Mouse (Mus musculus) forelimb bud, embryonic 11.5 days (tissue): ENCODE data around the gene Cyp2t4.

Experiments
- DNase-seq: peaks from one replicate; pipeline ENCODE4 v3.0.0-alpha.2; 2012; ENCODE audit warnings: low read depth, low spot score

Gene Cyp2t4

DNA sequence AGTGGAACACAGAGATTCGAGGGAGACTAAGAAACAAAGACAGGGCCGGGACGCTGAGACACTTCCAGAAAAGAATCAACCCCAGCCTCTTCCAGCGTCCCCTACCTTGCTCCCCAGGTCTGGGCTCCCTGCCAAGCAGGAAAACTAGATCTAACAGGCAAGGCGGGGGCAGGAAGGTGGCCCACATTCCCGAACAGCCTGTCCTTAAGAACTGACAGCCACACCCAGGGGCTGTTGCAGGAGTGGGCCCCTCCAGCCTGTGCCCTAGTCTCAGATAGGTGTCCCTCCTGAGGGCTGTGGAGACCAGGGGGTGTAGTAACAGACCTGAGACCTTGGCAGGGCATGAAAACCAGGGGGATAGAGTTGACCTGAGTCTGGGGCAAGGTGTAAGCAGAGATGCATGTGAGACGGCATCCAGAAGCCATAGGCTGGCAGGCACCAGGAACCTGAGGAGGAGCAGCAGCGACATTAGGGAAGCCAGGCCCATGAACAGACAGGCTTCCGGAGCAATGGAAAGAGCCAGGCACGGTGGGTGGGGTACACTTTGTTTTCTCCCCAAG is at the start of gene Cyp2t4:
Gene Cyp2t4, plus strand, starts transcription at position 510 of the 560 bp plus-strand sequence.
- DNase-seq, result no peak

- DNase-seq, result peak; percentile 77
Measured at GRCm38 (mm10) chr7:27104882-27105281, 48.6 kb upstream of the Cyp2t4 start.

DNA sequence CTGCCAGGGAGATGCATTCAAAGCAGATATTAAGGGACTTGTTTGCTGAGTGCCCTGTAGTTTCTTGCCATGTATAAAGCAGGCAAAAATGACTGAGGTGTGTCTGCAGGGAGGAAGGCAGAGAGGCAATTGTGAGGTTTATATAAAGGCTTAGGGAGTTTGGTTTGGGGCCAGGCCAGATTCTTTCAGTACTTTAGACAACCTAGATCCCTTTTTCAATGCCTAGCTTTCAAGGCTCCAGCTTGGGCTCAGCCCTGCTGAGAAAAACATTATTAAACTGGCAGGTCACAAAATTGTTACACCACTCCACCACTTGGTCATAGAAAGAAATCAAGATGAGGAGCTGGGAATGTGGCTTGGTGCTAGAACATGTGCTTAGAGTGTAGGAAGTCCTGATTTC is 43.2 kb upstream of the Cyp2t4 start:
- DNase-seq, result no peak

- DNase-seq, result no peak
Measured at GRCm38 (mm10) chr7:27111038-27111437, 42.5 kb upstream of the Cyp2t4 start.

DNA sequence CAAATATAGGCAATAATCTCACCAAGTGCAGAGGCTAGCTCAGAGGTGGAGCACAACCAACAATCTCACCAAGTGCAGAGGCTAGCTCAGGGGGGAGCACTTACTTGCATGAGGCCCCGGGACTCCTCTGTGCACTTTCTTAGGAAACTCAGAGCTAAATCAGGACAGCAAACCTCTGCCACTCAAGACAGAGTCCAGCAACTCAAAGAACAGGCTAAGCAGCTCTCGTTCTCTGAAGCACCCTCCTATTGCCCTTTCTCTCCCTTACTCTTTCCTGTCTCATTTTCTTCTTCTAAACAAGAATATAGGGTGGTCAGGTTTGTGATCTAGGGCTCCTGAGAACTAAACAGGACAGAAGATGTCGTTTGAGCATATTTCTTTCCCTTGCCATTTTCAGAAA is 41.5 kb upstream of the Cyp2t4 start:
- DNase-seq, result no peak

DNA sequence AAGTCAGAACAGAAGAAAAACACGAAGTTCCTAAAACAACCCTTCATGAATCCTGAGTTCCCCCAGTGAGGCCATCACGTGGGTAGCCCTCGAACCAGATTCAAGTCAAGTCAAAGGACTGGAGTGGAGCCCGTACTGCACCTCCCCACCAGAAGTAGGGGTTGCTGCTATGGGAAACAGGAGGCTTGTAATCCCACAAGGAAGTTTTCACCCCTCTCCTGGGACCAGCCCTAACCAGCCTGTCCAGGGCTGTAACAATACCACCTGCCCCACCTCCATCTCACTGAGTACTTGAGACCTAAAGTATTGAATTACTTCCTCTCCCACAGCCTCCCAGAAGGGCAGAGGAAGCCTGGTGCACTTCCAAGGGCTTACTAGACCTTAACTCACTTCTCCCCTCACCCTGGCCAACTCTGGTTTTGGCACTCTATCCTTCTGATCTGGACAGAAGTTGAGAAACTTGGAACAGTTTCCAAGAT is 35.4 kb upstream of the Cyp2t4 start:
- DNase-seq, result no peak

GRCm38 (mm10) chr7:27119676-27120075 is 33.8 kb upstream of the Cyp2t4 start, which contains the start of gene Cyp2f2:
Gene Cyp2f2 (plus strand): TSS chr7:27119909.
- DNase-seq, result no peak

- no peak for DNase-seq
Measured at GRCm38 (mm10) chr7:27124305-27124832, 29.1 kb upstream of the Cyp2t4 start.

GRCm38 (mm10) chr7:27124969-27125368 is 28.5 kb upstream of the Cyp2t4 start:
- no peak for DNase-seq

GRCm38 (mm10) chr7:27128162-27128561 is 25.4 kb upstream of the Cyp2t4 start:
- no peak for DNase-seq

DNA sequence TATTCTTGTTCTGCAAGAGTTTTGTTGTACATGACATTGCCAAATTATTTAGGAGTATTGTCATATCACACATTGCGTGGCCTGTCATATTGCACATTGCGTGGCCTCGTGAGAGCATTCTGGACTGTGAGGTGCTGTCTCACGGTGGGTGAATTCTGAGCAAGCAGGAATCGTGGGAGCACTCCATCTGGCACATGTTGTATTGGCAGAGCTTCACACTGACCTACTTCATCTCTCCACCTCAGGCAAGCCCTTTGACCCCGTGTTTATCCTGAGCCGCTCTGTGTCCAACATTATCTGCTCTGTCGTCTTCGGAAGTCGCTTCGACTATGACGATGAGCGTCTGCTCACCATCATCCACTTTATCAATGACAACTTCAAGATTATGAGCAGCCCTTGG is 24.6 kb upstream of the Cyp2t4 start:
- DNase-seq, result no peak

DNA sequence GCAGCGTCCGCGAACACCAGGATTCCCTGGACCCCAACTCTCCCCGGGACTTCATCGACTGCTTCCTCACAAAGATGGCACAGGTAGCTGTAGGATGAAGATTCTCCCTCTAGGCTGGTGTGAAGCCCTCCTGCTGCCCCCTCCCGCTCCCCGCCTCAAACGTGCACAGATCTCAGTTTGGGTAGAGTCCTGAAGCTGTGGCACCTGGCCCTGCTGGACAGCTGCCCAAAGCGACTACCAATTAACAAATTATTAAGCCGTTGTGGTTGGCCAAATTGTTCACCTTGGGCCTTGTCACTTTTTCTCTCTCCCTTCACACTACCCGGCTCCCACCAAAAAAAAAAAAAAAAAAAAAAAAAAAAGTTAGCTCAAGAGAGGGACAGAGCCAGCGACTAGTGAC is 23.7 kb upstream of the Cyp2t4 start:
- DNase-seq, result no peak

GRCm38 (mm10) chr7:27130521-27131370 is 22.8 kb upstream of the Cyp2t4 start:
- DNase-seq, result no peak

DNA sequence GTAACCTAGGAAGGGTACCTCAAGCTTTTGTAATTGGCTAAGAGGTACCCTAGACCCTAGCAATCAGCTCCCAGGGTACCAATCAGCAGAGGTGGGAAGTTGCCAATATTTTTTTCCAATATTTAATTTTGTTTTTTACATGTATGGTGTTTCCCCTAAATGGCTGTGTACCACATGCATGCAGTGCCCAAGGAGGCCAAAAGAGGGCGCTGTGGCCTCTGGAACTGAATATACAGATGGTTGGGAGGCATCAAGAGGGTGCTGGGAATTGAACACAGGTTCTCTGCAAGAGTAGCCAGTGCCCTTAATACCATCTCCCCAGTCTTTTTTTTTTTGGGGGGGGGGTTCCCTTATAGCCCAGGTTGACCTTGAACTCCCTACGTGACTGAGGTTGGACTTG is 22.1 kb upstream of the Cyp2t4 start:
- no peak for DNase-seq

GRCm38 (mm10) chr7:27132588-27132987 is 20.9 kb upstream of the Cyp2t4 start:
- peak; percentile 81 for DNase-seq

GRCm38 (mm10) chr7:27133156-27133555 is 20.4 kb upstream of the Cyp2t4 start:
- no peak for DNase-seq

DNA sequence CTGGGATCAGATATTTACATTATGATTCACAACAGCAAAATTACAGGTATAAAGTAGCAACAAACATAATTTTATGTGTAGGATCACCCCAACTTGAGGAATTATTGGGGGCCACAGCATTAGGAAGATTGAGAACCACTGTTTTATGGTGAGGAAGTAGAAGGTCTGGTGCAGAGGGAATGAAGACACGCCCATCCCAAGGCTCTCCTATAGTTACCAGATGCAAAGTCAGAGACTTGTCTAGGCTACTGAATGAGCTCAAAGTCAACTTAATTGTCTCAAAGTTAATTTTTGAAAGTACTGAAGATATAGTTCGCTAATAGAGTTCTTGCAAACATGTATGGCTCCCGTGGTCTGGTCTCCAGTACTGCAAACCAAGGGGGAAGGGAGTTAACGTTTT is 19.8 kb upstream of the Cyp2t4 start:
- no peak for DNase-seq

GRCm38 (mm10) chr7:27136410-27136996 is 17.0 kb upstream of the Cyp2t4 start:
- no peak for DNase-seq

DNA sequence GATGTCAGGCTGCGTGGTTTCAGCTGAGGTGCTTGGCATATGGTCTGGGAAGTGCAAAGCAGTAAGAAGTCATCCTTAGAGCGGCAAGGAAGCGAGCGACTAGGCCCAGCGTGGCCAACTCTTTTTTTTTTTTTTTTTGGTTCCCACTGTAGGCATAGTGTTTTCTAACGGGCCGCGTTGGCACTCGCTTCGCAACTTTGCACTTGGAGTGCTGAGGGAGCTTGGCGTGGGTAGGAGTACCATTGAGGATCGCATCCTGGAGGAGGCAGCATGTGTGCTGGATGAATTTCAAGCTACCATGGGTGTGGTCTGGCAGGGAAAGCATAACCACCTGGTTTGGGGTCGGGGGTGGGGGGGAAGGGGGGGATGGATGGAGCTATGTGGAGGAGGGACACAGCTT is 2.5 kb downstream of the Cyp2t4 start:
- DNase-seq, result no peak

GRCm38 (mm10) chr7:27158171-27158570 is 4.7 kb downstream of the Cyp2t4 start:
- DNase-seq, result no peak

DNA sequence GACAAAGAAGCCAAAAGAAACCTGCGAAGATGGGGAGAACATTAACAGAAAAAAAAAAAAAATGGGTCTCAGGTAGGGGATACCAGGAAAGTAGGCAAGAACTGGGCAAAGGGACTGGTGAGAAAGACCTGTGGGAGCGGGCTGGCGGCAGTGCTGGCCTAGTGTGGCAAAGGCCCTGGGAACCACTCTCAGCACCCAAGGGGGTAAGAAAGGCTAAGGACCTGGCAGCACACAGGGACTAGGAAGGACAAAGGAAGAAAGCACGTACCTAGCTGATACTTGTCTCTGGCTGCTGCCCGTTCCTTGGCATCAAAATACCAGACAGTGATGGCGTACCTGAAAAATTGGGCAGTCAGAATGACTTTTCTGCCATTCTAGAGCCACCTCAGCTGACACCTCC is 5.7 kb downstream of the Cyp2t4 start:
- no peak for DNase-seq

- DNase-seq, result peak; percentile 85
Measured at GRCm38 (mm10) chr7:27159882-27160281, 6.4 kb downstream of the Cyp2t4 start.
